Mouse (Mus musculus) forebrain, embryonic 12.5 days (tissue): ENCODE data around the gene Cdk7. TPM values are rescaled to one million over a fixed set of nuclear protein-coding genes. Genes with fewer than 3 reads are reported as not detected.

Experiments
- ATAC-seq: fragments of 200-750 bp; cut with Nextera tagmentation; 2 replicates; pipeline ENCODE4 v1.8.0; 2017; ENCODE audit warnings: moderate TSS enrichment; ENCODE audit not compliant: low FRiP score
- H3K27ac ChIP-seq: fragments of 300-500 bp; sonication (generic); 2 replicates; pipeline ENCODE4 v1.5.1; 2016; ENCODE audit warnings: mild to moderate bottlenecking
- H3K27me3 ChIP-seq: fragments of 300-500 bp; sonication (generic); 2 replicates; pipeline ENCODE4 v1.6.1; 2016; ENCODE audit warnings: mild to moderate bottlenecking
- H3K36me3 ChIP-seq: fragments of 300-500 bp; sonication (generic); replicated peaks from 2 replicates; pipeline ENCODE4 v1.6.1; 2016; ENCODE audit warnings: mild to moderate bottlenecking
- H3K4me1 ChIP-seq: fragments of 300-500 bp; sonication (generic); 2 replicates; pipeline ENCODE4 v1.6.1; 2016
- H3K4me2 ChIP-seq: fragments of 300-500 bp; sonication (generic); 2 replicates; pipeline ENCODE4 v1.6.1; 2016; ENCODE audit warnings: mild to moderate bottlenecking, moderate library complexity
- H3K4me3 ChIP-seq: fragments of 300-500 bp; sonication (generic); replicated peaks from 2 replicates; pipeline ENCODE4 v1.5.1; 2016; ENCODE audit warnings: mild to moderate bottlenecking
- H3K9ac ChIP-seq: fragments of 300-500 bp; sonication (generic); 2 replicates; pipeline ENCODE4 v1.6.1; 2016; ENCODE audit warnings: mild to moderate bottlenecking
- H3K9me3 ChIP-seq: fragments of 300-500 bp; sonication (generic); 2 replicates; pipeline ENCODE4 v1.6.1; 2016
- WGBS: fragments of 180-500 bp; shearing (Covaris S2); methylation state at CpG from one replicate; pipeline ENCODE4 v1.1.7; 2016; 5-methylcytosine and 5-hydroxymethylcytosine counted together
- polyA plus RNA-seq: library from polyadenylated mRNA; unstranded; fragments of >200 nt; fragmentation: Nextera tagmentation; extraction: Ambion mirVana; gene quantifications from 2 replicates; pipeline ENCODE4 v1.2.1, GENCODE M21; 2016

The Cdk7 gene
- polyA plus RNA-seq, 1 experiment from 2014 or later: 66.2 TPM

- Histone ChIP-seq H3K27ac (no peak within 1 kb of the TSS), H3K27me3 (no peaks in the 10 kb centered on the region), H3K9ac (peak within 1 kb of the TSS; percentile 60), H3K9me3 (no peaks in the 10 kb centered on the region), H3K36me3 (peaks cover 15% of the 10 kb centered on the region), H3K4me1 (peaks cover 4% of the 10 kb centered on the region; the same call in 1 of the 2 replicates), H3K4me2 (peak within 1 kb of the TSS; percentile 85), H3K4me3 (peak within 1 kb of the TSS; percentile 59)
- peak; percentile 79 for ATAC-seq
- WGBS: under 1% methylated on average over 44 of the region's 44 CpGs
These were observed 61.3 kb downstream of the Cdk7 start, which contains the start of gene Ccdc125 for GRCm38 (mm10) chr13:100669291-100670022. Ccdc125 (plus strand) TSS chr13:100669717.

GRCm38 (mm10) chr13:100659864-100660456 lies 70.8 kb downstream of the Cdk7 start:
- WGBS: 48% methylated on average over 4 of the region's 4 CpGs
- H3K4me3 ChIP-seq: no peak overlapping the region
- no peak overlapping the region for H3K4me2 ChIP-seq
- no peak for ATAC-seq
- H3K27me3 ChIP-seq: no peaks in the 10 kb centered on the region
- H3K9me3 ChIP-seq: no peaks in the 10 kb centered on the region
- peaks cover 17% of the 10 kb centered on the region for H3K36me3 ChIP-seq
- H3K4me1 ChIP-seq: no peaks in the 10 kb centered on the region
- H3K9ac ChIP-seq: no peak overlapping the region
- no peak overlapping the region for H3K27ac ChIP-seq

GRCm38 (mm10) chr13:100658091-100658490 lies 72.6 kb downstream of the Cdk7 start:
- Histone ChIP-seq H3K27ac (no peak overlapping the region), H3K4me2 (no peak overlapping the region), H3K36me3 (peaks cover 8% of the 10 kb centered on the region; the same call in 1 of the 2 replicates), H3K27me3 (no peaks in the 10 kb centered on the region), H3K9me3 (no peaks in the 10 kb centered on the region), H3K4me3 (no peak overlapping the region), H3K4me1 (no peaks in the 10 kb centered on the region), H3K9ac (no peak overlapping the region)
- WGBS: 94% methylated on average over 5 of the region's 5 CpGs
- ATAC-seq: no peak

Other genes starting within 250 kb of the Cdk7 start
- gene Gtf2h2, start 238.4 kb downstream of the Cdk7 start, polyA plus RNA-seq: 76.9 and 77.1 TPM in 2 replicates
- gene Ocln, start 178.2 kb downstream of the Cdk7 start, polyA plus RNA-seq: 2.9 and 3.4 TPM in 2 replicates
- gene Marveld2, start 114.0 kb downstream of the Cdk7 start, polyA plus RNA-seq: 2.0 and 2.5 TPM in 2 replicates
- 313 and 315 TPM in 2 replicates for gene Ak6, start 80.0 kb downstream of the Cdk7 start, polyA plus RNA-seq
- 24.6 and 24.7 TPM in 2 replicates for gene Rad17, start 79.9 kb downstream of the Cdk7 start, polyA plus RNA-seq
- gene Taf9, start 79.4 kb downstream of the Cdk7 start, polyA plus RNA-seq: 24.0 and 29.3 TPM in 2 replicates
- 2.2 and 3.1 TPM in 2 replicates for gene Ccdc125, start 61.2 kb downstream of the Cdk7 start, polyA plus RNA-seq
- 124 and 132 TPM in 2 replicates for gene Mrps36, start 13.7 kb upstream of the Cdk7 start, polyA plus RNA-seq
- 46.3 and 48.9 TPM in 2 replicates for gene Cenph, start 45.0 kb upstream of the Cdk7 start, polyA plus RNA-seq
- gene Ccnb1, start 55.6 kb upstream of the Cdk7 start, polyA plus RNA-seq: 343 and 352 TPM in 2 replicates
- 44.5 and 47.1 TPM in 2 replicates for gene Slc30a5, start 102.5 kb upstream of the Cdk7 start, polyA plus RNA-seq